ENCODE assay signal across 28 mouse cellular contexts in genomic region chr4:33604636-33605035, GRCm38 (mm10).
"Had no signal": no experiment of that assay in that cellular context is flagged by ENCODE, and none has a peak within 500 bp of the region (broad histone marks: within the 10 kb centered on the region; RNA-seq: fewer than 3 reads in every experiment).

No protein-coding gene starts in this region.

- H3K4me3 ChIP-seq: embryonic facial prominence, embryonic 10.5 days; embryonic facial prominence, embryonic 12.5 days; embryonic facial prominence, embryonic 13.5 days; embryonic facial prominence, embryonic 15.5 days; erythroblast, embryonic 14.5 days; forebrain, embryonic 10.5 days; forebrain, embryonic 12.5 days; forebrain, embryonic 13.5 days; forebrain, embryonic 15.5 days; gastrocnemius, adult 2 months; heart, adult 2 months had no signal

- H3K9ac ChIP-seq: embryonic facial prominence, embryonic 12.5 days; embryonic facial prominence, embryonic 13.5 days; embryonic facial prominence, embryonic 15.5 days; forebrain, embryonic 12.5 days; forebrain, embryonic 13.5 days; forebrain, embryonic 15.5 days; forebrain, postnatal 0 days had no signal

- H3K4me1 ChIP-seq: embryonic facial prominence, embryonic 10.5 days; embryonic facial prominence, embryonic 13.5 days; embryonic facial prominence, embryonic 15.5 days; forebrain, embryonic 10.5 days; forebrain, embryonic 13.5 days had no signal

- H3K4me2 ChIP-seq: embryonic facial prominence, embryonic 12.5 days; embryonic facial prominence, embryonic 13.5 days; embryonic facial prominence, embryonic 15.5 days; forebrain, embryonic 12.5 days; forebrain, embryonic 13.5 days; forebrain, embryonic 15.5 days had no signal

- H3K9me3 ChIP-seq: embryonic facial prominence, embryonic 10.5 days; embryonic facial prominence, embryonic 12.5 days; embryonic facial prominence, embryonic 13.5 days; embryonic facial prominence, embryonic 15.5 days; forebrain, embryonic 10.5 days; forebrain, embryonic 12.5 days; forebrain, embryonic 13.5 days; forebrain, embryonic 15.5 days had no signal

- H3K27ac ChIP-seq: embryonic facial prominence, embryonic 10.5 days; embryonic facial prominence, embryonic 12.5 days; embryonic facial prominence, embryonic 13.5 days; embryonic facial prominence, embryonic 15.5 days; forebrain, embryonic 10.5 days; forebrain, embryonic 12.5 days; forebrain, embryonic 13.5 days; forebrain, embryonic 15.5 days; gastrocnemius, adult 2 months; heart, adult 2 months had no signal

- H3K36me3 ChIP-seq: embryonic facial prominence, embryonic 10.5 days; embryonic facial prominence, embryonic 12.5 days; embryonic facial prominence, embryonic 13.5 days; embryonic facial prominence, embryonic 15.5 days; forebrain, embryonic 10.5 days; forebrain, embryonic 12.5 days; forebrain, embryonic 15.5 days had no signal

- H3K27me3 ChIP-seq: embryonic facial prominence, embryonic 12.5 days; embryonic facial prominence, embryonic 13.5 days; embryonic facial prominence, embryonic 15.5 days; forebrain, embryonic 12.5 days; forebrain, embryonic 13.5 days; forebrain, embryonic 15.5 days had no signal

- DNase-seq: cerebellum, adult 2 months; cerebellum, adult 8-10 months; cerebellum, adult 9-10 months; cerebellum, adult 9-11 months; cerebellum, postnatal 10 days; cerebellum, postnatal 14 days; cerebellum, postnatal 25 days; cerebellum, postnatal 36 days; embryo, embryonic 11 days; forebrain, postnatal 0 days; gastrocnemius, adult 2 months; gastrocnemius, postnatal 10 days; gastrocnemius, postnatal 14 days; gastrocnemius, postnatal 25 days; gastrocnemius, postnatal 36 days; heart, adult 18-20 months; heart, adult 2 months had no signal

- ATAC-seq: forebrain, embryonic 13.5 days; forebrain, embryonic 14.5 days; forebrain, embryonic 15.5 days; forebrain, embryonic 16.5 days; forebrain, postnatal 0 days had no signal
